9 mouse cellular contexts compared by ENCODE assay signal in the genomic region with DNA sequence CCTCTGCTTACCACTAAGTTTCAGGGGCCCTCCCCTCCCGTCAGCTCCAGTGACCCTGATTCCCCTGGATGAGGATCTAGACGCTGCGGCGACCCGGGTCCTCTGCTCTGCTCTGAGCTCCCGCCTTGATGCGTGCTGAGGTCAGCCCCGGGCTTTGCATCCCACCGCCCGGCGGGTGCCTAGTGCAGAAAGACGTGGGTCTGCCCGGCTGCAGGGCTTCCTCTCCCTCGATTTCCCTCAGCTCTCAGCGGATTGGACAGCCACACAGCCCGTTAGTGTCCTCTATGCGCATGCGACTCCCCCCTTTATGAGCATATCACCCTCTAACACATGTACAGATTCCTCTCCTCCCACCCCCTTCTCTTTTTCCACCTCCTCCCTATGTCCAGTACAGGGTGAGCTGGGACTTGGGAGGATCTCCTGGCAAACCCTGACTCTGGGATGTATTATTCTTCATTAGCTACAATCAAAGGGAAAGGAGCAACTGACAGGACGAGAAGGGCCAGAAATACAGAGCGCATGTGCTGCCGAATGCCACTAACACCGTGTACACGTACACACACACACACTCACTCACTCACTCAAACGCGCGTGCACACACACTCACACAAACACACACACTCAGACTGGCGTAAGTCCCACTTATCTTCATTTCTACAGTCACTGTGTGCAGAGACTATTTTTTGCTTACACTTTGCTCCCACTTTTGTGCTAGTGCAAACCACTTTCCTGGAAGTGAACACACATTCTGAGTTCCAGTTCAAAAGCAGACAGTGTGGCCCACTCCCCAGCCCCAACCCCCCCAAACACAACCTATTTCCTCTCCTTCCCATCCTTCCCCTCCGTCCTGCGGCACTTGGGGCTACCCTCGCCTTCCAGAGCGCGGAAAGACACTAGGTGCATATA. TPM values are rescaled to one million over a fixed set of nuclear protein-coding genes. Genes with fewer than 3 reads are reported as not detected.
DNase-seq lines count a peak whose midpoint lies in the region; ATAC-seq and TF ChIP-seq lines count a peak whose summit lies in the region.
"Had no signal": no experiment of that assay in that cellular context is flagged by ENCODE, and none has a peak within 500 bp of the region (broad histone marks: within the 10 kb centered on the region; RNA-seq: fewer than 3 reads in every experiment).

No protein-coding gene starts in this region.

- DNase-seq in lung, embryonic 14.5 days = no peak
- DNase-seq in lung, postnatal 25 days (ENCODE audit: low spot score) = no peak
- DNase-seq in forebrain, embryonic 10.5 days (ENCODE audit: extremely low spot score, low spot score) = peak; percentile 26
- no peak for DNase-seq in limb, embryonic 10.5 days (ENCODE audit: low spot score)
- peak; percentile 64 for DNase-seq in retina, postnatal 1 day
- DNase-seq in cerebellum, adult 9-10 months = no peak
- no peak for DNase-seq in gastrocnemius, adult 2 months

- H3K36me3 ChIP-seq in lung, embryonic 14.5 days (ENCODE audit: insufficient read depth) = no peaks in the 10 kb centered on the region
- no peaks in the 10 kb centered on the region for H3K36me3 ChIP-seq in forebrain, embryonic 10.5 days (replicated peaks)
- H3K36me3 ChIP-seq in limb, embryonic 10.5 days = no peaks in the 10 kb centered on the region

- H3K9me3 ChIP-seq in lung, embryonic 14.5 days (ENCODE audit: low read depth, low read length) = no peaks in the 10 kb centered on the region
- no peaks in the 10 kb centered on the region for H3K9me3 ChIP-seq in forebrain, embryonic 10.5 days
- H3K9me3 ChIP-seq in limb, embryonic 10.5 days (replicated peaks) = no peaks in the 10 kb centered on the region

- WGBS in lung, embryonic 14.5 days = 2% methylated on average over 32 of the region's 32 CpGs
- 1% methylated on average over 32 of the region's 32 CpGs for WGBS in forebrain, embryonic 10.5 days
- 3% methylated on average over 32 of the region's 32 CpGs for whole genome bisulfite sequencing in limb, embryonic 10.5 days

- no peak overlapping the region for H3K27ac ChIP-seq in lung, embryonic 14.5 days (ENCODE audit: low read depth)
- H3K27ac ChIP-seq in forebrain, embryonic 10.5 days = no peak overlapping the region
- no peak overlapping the region for H3K27ac ChIP-seq in limb, embryonic 10.5 days
- H3K27ac ChIP-seq in gastrocnemius, adult 2 months = no peak overlapping the region
- H3K27ac ChIP-seq: liver, embryonic 14.5 days had no signal

- H3K9ac ChIP-seq in lung, embryonic 14.5 days = no peak overlapping the region
- H3K9ac ChIP-seq: liver, embryonic 14.5 days had no signal

- peaks cover 81% of the 10 kb centered on the region for H3K27me3 ChIP-seq in lung, embryonic 14.5 days (ENCODE audit: insufficient read depth, low read length)
- H3K27me3 ChIP-seq in forebrain, embryonic 10.5 days (ENCODE audit: poor library complexity, severe bottlenecking) = peaks cover 100% of the 10 kb centered on the region
- H3K27me3 ChIP-seq in limb, embryonic 10.5 days (ENCODE audit: low read depth, poor library complexity, severe bottlenecking) = peaks cover 100% of the 10 kb centered on the region

- peak overlapping the region; percentile 36; the same call in 1 of the 2 replicates for H3K4me3 ChIP-seq in lung, embryonic 14.5 days (ENCODE audit: low read depth, low read length)
- H3K4me3 ChIP-seq in forebrain, embryonic 10.5 days = peak overlapping the region; percentile 50
- H3K4me3 ChIP-seq in limb, embryonic 10.5 days = peak overlapping the region; percentile 48
- H3K4me3 ChIP-seq in gastrocnemius, adult 2 months = no peak overlapping the region

- intact Hi-C loops in gastrocnemius, adult 2 months (cut with DNase I) = no loop called here

- TF ChIP-seq CTCF in lung, embryonic 14.5 days (IDR thresholded peaks at IDR 0.05; ENCODE audit: low read depth) = no peak
- no peak for TF ChIP-seq CTCF in gastrocnemius, adult 2 months (IDR thresholded peaks at IDR 0.05)

- peak overlapping the region; percentile 69; the same call in 1 of the 2 replicates for H3K4me2 ChIP-seq in lung, embryonic 14.5 days

- no peaks in the 10 kb centered on the region for H3K4me1 ChIP-seq in lung, embryonic 14.5 days (ENCODE audit: insufficient read depth)
- H3K4me1 ChIP-seq in forebrain, embryonic 10.5 days = peaks cover 40% of the 10 kb centered on the region
- peaks cover 29% of the 10 kb centered on the region for H3K4me1 ChIP-seq in limb, embryonic 10.5 days

- ATAC-seq in lung, embryonic 14.5 days (ENCODE audit: insufficient read depth) = no peak
- ATAC-seq: inflammation-experienced regulatory T-cells, adult 6 months had no signal

RNA-seq across cellular contexts. Expression of gene Pou4f2, which starts 0.9 kb away (rescaled TPM):
- not detected in 2 replicates for polyA plus RNA-seq in lung, embryonic 14.5 days (2014; fragmentation: Nextera tagmentation; extraction: Ambion mirVana)
- not detected in 2 replicates for polyA plus RNA-seq in forebrain, embryonic 10.5 days (2016; fragmentation: Nextera tagmentation; extraction: Ambion mirVana)
- polyA plus RNA-seq in limb, embryonic 10.5 days (2016; fragmentation: Nextera tagmentation; extraction: Ambion mirVana) = not detected in 2 replicates
- total RNA-seq in gastrocnemius, adult 2 months (2021) = not detected
- polyA plus RNA-seq: inflammation-experienced regulatory T-cells, adult 6 months; liver, embryonic 14.5 days had no signal

Comparison
In these comparisons a context has a peak if more than half of its experiments do, and no peak if none do; other contexts are left out.
1. DNase-seq: peak in forebrain, embryonic 10.5 days (single experiment) and retina, postnatal 1 day (single experiment); none in lung, embryonic 14.5 days (single experiment), lung, postnatal 25 days (single experiment), limb, embryonic 10.5 days (single experiment), cerebellum, adult 9-10 months (single experiment) and gastrocnemius, adult 2 months (single experiment).